Mouse (Mus musculus) brain, embryonic 14.5 days (tissue): ENCODE measurements around the gene Ppp3ca. TPM values are rescaled to one million over a fixed set of nuclear protein-coding genes. Genes with fewer than 3 reads are reported as not detected.

ENCODE experiments used
- DNase-seq: peaks from one replicate; pipeline ENCODE4 v3.0.0-alpha.2; 2011; ENCODE audit warnings: low read depth
- CTCF ChIP-seq: fragments of 200-500 bp; IDR thresholded peaks from 2 replicates; pipeline ENCODE4 v1.5.1; 2012; ENCODE audit warnings: inconsistent platforms, mild to moderate bottlenecking, moderate library complexity, borderline replicate concordance; ENCODE audit not compliant: insufficient read depth, insufficient read length; ENCODE audit errors: extremely low read depth
- POLR2A ChIP-seq: fragments of 200-500 bp; IDR thresholded peaks from 2 replicates; pipeline ENCODE4 v1.6.1; 2012; ENCODE audit warnings: mild to moderate bottlenecking, inconsistent platforms, borderline replicate concordance; ENCODE audit not compliant: poor library complexity, insufficient read depth, insufficient read length, severe bottlenecking; ENCODE audit errors: extremely low read depth
- polyA plus RNA-seq: library from polyadenylated mRNA; depleted of rRNA; stranded (reverse); fragments of >200 nt; gene quantifications from 2 replicates; pipeline ENCODE4 v1.2.3, GENCODE M21; 2012

Gene Ppp3ca
- polyA plus RNA-seq, 1 experiment = 78.6 TPM

DNA sequence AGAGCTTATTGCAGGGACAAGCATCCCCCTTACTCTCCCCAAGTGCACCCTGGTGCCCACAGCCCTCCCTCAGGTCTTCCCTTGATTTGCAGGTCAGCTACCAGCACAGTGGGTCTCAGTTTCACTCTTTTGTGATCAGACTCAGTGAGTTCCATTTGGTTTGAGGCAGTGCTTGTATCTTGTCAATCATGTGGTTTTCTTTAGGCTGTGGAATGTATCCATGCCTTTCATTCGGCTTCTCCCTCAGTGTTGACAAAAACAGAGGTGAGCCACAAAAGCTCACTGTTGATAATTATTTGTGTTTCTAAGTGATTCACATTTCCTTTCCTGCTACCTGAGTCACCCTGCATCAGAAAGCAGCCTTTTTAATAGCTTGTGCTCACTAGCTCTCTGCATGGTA lies 66.1 kb downstream of the Ppp3ca start:
- DNase-seq = no peak
- TF ChIP-seq CTCF (no peak), POLR2A (no peak)

- TF ChIP-seq CTCF (no peak), POLR2A (no peak)
- no peak for DNase-seq
These were observed 66.9 kb downstream of the Ppp3ca start for GRCm38 (mm10) chr3:136736773-136737298.

DNA sequence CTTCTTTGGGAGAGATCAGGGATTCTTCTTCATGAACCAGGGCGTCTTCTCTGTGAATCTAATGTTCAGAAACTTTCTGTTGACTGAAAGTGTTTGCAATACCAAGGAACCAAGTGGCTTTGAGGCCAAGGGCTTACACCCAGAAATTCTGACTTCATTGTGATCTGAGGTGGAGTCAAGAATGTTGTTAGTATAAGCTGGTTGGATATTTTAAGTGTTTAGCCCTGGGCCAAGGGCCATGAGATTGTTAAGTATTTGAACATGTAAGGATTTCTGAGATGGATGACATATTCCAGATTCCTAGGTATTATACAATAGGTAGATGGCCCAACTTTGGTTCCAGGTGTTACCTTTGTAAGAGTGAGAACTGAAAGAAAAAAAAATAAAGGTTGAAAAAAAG lies 68.5 kb downstream of the Ppp3ca start:
- DNase-seq = no peak
- no peak for TF ChIP-seq POLR2A
- TF ChIP-seq CTCF = no peak

- TF ChIP-seq CTCF = no peak
- TF ChIP-seq POLR2A = no peak
- DNase-seq = no peak
These were observed 69.0 kb downstream of the Ppp3ca start for GRCm38 (mm10) chr3:136738914-136739313.

- TF ChIP-seq POLR2A (no peak), CTCF (no peak)
- no peak for DNase-seq
These were observed 71.7 kb downstream of the Ppp3ca start for GRCm38 (mm10) chr3:136741659-136742058.

GRCm38 (mm10) chr3:136742258-136743057 lies 72.5 kb downstream of the Ppp3ca start:
- no peak for DNase-seq
- TF ChIP-seq CTCF = no peak
- no peak for TF ChIP-seq POLR2A

DNA sequence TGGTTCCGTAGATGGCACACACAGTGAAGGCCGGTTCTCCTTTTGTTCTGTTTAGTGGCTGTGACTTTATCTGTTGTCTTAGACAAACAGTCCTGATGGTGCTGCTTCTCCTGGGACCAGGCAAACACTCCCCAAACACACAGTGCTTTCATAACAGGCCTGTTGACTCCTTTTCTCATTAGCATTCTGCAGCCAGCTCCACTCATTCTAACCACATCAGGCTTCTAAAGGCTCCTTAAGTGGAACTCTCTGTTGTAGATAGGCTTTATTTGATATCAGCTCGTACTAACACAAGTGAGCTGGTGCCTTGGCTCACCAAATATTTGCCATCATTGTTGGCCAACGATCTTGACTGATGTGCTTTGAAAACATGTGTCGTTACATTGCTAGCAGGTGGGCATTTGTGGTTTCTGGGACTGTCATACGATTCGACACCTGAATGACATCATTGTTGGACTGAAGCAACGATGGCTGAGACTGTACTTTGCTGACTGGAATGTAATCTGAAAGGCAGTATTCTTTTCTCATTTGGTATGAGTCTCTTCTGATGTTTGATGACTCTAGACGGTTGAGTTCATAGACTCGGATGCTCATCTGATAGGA lies 74.5 kb downstream of the Ppp3ca start:
- TF ChIP-seq POLR2A = no peak
- no peak for TF ChIP-seq CTCF
- DNase-seq = no peak

- TF ChIP-seq CTCF (no peak), POLR2A (no peak)
- DNase-seq = no peak
These were observed 75.5 kb downstream of the Ppp3ca start for GRCm38 (mm10) chr3:136745456-136745855.

- no peak for TF ChIP-seq POLR2A
- TF ChIP-seq CTCF = no peak
- peak; percentile 68 for DNase-seq
These were observed 79.0 kb downstream of the Ppp3ca start for GRCm38 (mm10) chr3:136748761-136749476.

DNA sequence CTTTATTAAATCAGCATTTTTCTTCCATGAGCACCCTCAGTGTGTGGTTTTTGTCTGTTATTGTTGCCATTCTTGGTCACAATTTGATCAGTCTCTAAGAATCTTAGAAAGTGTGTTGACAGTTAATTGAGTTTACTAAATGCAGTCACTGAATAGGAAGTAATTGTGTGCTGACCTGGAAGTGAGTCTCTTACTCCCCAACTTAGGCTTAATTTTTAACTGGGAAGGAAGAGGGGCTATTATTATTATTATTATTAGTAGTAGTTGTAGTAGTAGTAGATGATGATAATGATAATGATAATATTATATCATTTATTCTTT lies 79.5 kb downstream of the Ppp3ca start:
- DNase-seq = peak; percentile 45
- no peak for TF ChIP-seq CTCF
- TF ChIP-seq POLR2A = no peak

DNA sequence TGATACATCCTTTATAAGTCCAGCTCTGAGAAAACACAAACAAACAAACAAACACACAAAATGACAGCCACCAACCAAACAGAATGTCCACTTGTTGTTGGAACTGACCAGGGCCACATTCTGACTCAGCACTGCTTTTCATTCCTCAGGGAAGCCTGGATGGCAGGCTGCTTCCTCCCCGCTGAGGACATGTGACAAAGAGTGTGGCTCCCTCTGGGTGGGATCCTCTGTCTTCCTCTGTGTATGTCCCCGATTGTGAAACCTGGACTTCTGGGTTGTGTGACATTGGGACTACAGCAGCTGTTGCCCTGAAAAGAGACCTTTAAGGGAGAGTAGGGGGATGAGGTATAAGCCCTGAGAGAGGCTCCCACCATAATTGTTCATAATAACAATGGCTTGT lies 80.0 kb downstream of the Ppp3ca start:
- no peak for DNase-seq
- no peak for TF ChIP-seq POLR2A
- no peak for TF ChIP-seq CTCF

DNA sequence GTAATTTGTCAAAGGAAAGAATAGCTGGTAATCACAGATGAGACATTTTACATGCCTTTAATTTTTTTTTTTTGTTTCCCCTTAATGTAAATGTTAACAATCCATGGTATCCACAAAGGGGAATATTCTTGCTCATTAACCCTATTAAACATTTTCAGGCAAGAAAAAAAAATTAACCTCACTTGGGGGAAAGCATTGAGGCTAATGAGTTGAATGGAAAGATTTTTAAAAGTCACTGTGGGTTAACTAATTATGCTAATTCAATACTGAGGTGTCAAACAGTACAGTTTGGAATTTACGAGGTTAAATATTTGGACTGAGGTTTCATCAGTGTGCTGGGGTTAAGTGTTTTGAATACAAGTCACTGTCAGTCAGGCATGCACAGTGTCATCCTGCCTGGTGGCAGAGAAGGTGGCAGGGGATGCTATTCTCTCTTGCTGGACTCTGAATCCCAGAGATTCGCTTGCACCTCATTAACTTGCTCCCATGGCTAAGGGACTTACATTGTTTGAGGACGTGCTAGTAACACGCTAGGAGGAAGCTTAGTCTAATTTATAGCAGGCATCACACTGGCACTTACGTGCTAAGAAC lies 82.3 kb downstream of the Ppp3ca start:
- peak; percentile 56 for DNase-seq
- TF ChIP-seq CTCF (no peak), POLR2A (no peak)
